Mouse (Mus musculus): Measurements from ENCODE around the gene Chga. TPM values are rescaled to one million over a fixed set of nuclear protein-coding genes. Genes with fewer than 3 reads are reported as not detected.
A peak's percentile ranks its signal among the peaks of the same experiment; 100 is the strongest.

Gene Chga
- polyA plus RNA-seq (2012; rRNA removed), result 0.25 and 1.0 TPM in 2 replicates

DNA sequence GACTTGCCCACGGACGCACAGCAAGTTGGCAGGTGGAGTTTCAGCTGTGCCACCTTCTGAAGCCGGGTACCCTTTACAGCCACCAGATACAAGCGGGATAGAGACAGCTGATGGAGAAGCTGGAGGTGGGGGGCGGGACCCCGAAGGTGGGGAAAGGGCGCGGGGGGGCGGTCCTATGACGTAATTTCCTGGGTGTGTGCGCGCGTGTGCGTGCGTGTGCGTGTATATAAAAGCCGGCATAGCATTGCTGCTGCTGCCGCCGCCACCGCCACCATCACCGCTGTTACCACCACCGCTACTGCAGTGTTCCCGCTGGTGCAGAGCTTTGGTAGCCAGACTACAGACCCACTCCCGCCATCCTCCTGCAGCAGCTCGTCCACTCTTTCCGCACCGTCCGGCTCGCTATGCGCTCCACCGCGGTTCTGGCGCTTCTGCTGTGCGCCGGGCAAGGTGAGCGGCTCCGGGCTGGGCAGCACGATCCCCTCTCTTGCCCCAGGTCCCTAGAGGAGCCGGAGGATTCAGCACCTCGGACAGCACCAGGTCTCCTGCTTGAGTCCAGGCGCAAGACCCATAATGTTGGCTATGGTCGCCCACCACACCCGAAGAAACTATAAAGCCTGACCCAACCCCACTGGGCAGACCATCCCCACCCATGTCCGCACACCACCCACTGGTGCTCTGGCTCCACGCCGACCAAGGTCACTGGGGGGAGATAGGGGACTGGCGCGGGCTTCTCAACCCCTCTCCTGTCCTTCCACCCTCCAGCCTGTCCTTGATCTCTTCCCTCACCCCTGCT lies at the start of gene Chga:
Chga (plus strand) TSS at position 249 of the 796 bp plus-strand sequence.
- 5% methylated on average over 48 of the region's 48 CpGs for WGBS
- DNase-seq, result peak; percentile 60
- no peak for TF ChIP-seq CTCF (IDR thresholded peaks at IDR 0.05; ENCODE audit: insufficient read depth, low read length)
- TF ChIP-seq POLR2A (IDR thresholded peaks at IDR 0.05; ENCODE audit: borderline replicate concordance, extremely low read depth, low read depth, low read length), result no peak
- Histone ChIP-seq H3K4me1 (ENCODE audit: control insufficient read depth, insufficient read depth, low read length) (no peaks in the 10 kb centered on the region), H3K4me3 (replicated peaks; ENCODE audit: extremely low read depth, low read depth, low read length) (no peak within 1 kb of the TSS)

DNA sequence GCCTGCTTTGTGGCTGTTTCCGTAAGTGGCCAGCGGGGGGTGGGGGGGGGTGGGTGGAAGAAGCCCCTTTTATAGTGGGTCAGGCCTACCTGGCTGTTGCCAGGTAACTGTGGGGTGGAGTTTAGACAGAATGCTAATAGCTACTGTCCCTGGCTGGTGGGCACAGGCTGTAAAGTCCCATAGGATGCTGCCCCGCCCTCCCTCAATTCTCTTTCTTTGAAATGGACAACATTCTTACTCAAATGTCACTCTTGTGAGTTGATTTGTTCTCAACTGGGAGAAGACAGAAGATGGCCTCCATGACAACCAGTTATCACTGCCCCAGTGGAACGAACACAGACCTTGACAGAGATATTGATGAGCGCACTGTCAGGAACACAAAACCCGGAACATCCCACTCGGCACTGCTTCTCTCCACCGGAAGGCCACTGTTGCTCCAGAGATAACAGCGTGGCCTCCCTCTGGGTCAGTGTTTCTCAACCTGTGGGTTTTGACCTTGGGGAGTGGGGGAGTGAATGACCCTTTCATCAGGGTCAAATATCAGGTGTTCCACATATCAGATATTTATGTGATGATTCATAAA lies 49.5 kb upstream of the Chga start:
- DNase-seq, result no peak
- no peaks in the 10 kb centered on the region for H3K4me1 ChIP-seq (ENCODE audit: control insufficient read depth, insufficient read depth, low read length)
- no peak overlapping the region for H3K4me3 ChIP-seq (replicated peaks; ENCODE audit: extremely low read depth, low read depth, low read length)
- WGBS, result 75% methylated on average over 9 of the region's 9 CpGs
- TF ChIP-seq POLR2A (IDR thresholded peaks at IDR 0.05; ENCODE audit: borderline replicate concordance, extremely low read depth, low read depth, low read length), result no peak
- no peak for TF ChIP-seq CTCF (IDR thresholded peaks at IDR 0.05; ENCODE audit: insufficient read depth, low read length)

DNA sequence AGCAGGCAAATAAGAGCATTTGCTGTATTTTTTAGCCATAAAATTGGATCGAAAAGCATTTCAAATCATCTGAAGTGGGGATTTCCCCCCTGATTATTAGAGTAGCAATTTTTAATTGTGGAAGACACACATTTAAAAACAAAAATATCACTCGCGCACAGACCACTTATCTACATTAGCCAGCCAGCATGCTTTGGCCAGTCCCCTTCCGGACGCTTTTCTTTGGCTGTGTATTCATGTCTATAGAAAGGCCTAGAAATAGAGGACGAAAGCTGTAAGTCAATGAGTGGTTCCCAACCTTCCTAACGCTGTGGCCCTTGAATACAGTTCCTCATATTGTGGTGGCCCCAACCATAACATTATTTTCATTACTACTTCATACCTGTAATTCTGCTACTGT lies 48.8 kb upstream of the Chga start:
- no peak for TF ChIP-seq POLR2A (IDR thresholded peaks at IDR 0.05; ENCODE audit: borderline replicate concordance, extremely low read depth, low read depth, low read length)
- TF ChIP-seq CTCF (IDR thresholded peaks at IDR 0.05; ENCODE audit: insufficient read depth, low read length), result no peak
- no peak for DNase-seq
- H3K4me3 ChIP-seq (replicated peaks; ENCODE audit: extremely low read depth, low read depth, low read length), result no peak overlapping the region
- WGBS, result 90% methylated on average over 7 of the region's 7 CpGs
- no peaks in the 10 kb centered on the region for H3K4me1 ChIP-seq (ENCODE audit: control insufficient read depth, insufficient read depth, low read length)

DNA sequence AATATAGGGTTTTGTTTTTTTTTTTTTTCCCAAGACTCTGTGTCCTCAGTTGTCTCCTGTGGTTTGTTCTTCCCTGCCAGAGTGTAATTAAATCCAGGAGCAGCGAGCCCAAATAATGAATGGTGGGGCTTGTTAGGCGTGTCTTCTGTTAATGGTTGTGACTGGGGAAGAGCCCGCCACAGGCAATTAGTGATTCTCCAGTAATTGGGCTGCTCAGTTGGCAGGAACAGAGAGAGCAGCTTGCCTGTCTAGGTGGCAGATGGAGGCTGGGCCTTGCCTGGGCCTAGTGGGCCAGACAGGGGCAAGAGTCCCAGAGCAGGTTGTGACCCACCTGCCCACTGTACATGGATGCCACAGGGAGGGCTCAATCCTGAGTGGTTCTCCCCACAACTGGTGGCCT lies 43.4 kb upstream of the Chga start:
- no peak for DNase-seq
- TF ChIP-seq CTCF (IDR thresholded peaks at IDR 0.05; ENCODE audit: insufficient read depth, low read length), result no peak
- no peak for TF ChIP-seq POLR2A (IDR thresholded peaks at IDR 0.05; ENCODE audit: borderline replicate concordance, extremely low read depth, low read depth, low read length)
- H3K4me1 ChIP-seq (ENCODE audit: control insufficient read depth, insufficient read depth, low read length), result no peaks in the 10 kb centered on the region
- 73% methylated on average over 3 of the region's 3 CpGs for WGBS
- H3K4me3 ChIP-seq (replicated peaks; ENCODE audit: extremely low read depth, low read depth, low read length), result no peak overlapping the region

DNA sequence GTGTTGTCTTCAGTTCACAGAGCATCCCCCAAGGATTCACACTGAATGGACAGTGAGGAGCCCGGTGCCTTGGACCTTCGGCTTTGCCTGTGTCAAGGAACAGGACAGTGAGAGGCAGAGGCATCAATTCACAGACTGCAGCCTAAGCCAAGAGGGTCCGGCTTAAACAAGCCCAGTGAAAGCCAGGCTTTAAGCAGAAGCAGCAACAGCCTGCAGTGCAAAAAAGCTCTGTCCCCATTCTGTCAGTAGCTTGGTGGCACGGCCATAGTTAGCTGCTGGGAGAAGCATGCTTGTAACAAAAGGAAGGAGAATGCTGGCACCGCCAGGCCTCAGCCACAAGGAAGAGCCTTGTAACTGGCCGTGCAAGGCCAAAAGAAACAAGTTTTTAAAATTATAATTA lies 40.6 kb upstream of the Chga start:
- no peak for DNase-seq
- no peak for TF ChIP-seq POLR2A (IDR thresholded peaks at IDR 0.05; ENCODE audit: borderline replicate concordance, extremely low read depth, low read depth, low read length)
- TF ChIP-seq CTCF (IDR thresholded peaks at IDR 0.05; ENCODE audit: insufficient read depth, low read length), result no peak
- Histone ChIP-seq H3K4me3 (replicated peaks; ENCODE audit: extremely low read depth, low read depth, low read length) (no peak overlapping the region), H3K4me1 (ENCODE audit: control insufficient read depth, insufficient read depth, low read length) (no peaks in the 10 kb centered on the region)
- WGBS, result 79% methylated on average over 6 of the region's 6 CpGs

DNA sequence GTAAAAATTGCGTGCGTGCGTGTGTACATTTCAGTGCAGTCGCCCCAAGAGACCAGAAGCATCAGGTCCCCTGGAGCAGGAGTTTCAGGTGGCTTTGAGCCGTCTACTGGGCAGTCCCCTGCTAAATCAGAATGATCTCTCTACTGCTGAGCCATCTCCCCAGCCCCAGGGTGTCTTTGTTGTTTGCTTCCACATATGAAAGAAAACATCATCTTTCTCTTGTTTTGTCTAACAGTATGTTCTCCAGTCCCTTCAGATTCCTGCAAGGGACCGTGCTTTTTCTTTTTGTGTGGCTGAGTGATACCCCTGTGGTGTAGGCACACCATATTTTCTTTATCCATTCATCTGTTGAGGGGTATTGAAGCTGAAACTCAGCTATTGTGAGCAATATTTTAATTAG lies 40.0 kb upstream of the Chga start:
- Histone ChIP-seq H3K4me1 (ENCODE audit: control insufficient read depth, insufficient read depth, low read length) (no peaks in the 10 kb centered on the region), H3K4me3 (replicated peaks; ENCODE audit: extremely low read depth, low read depth, low read length) (no peak overlapping the region)
- WGBS, result 90% methylated on average over 6 of the region's 6 CpGs
- no peak for TF ChIP-seq CTCF (IDR thresholded peaks at IDR 0.05; ENCODE audit: insufficient read depth, low read length)
- no peak for TF ChIP-seq POLR2A (IDR thresholded peaks at IDR 0.05; ENCODE audit: borderline replicate concordance, extremely low read depth, low read depth, low read length)
- DNase-seq, result no peak

DNA sequence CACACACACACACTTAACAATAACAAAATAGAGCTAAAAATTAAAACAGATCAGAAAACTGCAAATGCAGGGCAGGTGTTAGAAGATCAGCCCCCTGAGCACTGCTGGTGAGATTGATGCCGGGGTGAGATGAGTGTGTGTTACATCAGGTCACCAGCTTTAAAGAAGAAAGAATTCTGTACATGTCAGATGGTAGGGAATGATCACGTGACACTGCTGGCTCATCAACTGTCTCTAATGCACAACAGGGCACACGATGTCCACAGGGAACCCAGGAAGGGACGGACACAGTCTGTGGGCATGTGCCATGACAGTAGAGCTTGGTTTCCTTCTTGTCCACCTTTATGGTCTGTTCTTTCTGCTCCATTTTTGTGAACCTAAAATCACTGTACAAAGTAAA lies 38.6 kb upstream of the Chga start:
- Histone ChIP-seq H3K4me1 (ENCODE audit: control insufficient read depth, insufficient read depth, low read length) (peaks cover under 1% of the 10 kb centered on the region), H3K4me3 (replicated peaks; ENCODE audit: extremely low read depth, low read depth, low read length) (no peak overlapping the region)
- 77% methylated on average over 4 of the region's 4 CpGs for WGBS
- no peak for DNase-seq
- TF ChIP-seq CTCF (IDR thresholded peaks at IDR 0.05; ENCODE audit: insufficient read depth, low read length) (no peak), POLR2A (IDR thresholded peaks at IDR 0.05; ENCODE audit: borderline replicate concordance, extremely low read depth, low read depth, low read length) (no peak)

DNA sequence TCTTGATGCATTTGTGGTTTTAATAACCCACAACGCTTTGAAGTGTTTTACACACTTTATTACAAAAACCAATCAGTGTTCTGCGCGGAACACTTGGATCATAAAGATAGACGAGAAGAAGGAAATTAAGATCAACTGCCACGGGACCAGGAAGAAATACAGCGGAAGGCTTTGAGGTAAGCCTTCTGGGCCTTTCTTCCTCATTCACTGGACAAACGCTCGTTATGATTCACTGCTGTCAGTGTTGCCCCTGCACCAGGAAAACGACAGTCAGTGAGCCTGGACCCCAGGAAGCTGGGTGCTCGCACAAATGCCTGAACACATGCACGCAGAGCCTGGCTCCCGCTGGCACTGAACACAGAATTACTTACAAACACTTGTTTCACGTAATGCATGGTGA lies 37.1 kb upstream of the Chga start:
- WGBS, result 73% methylated on average over 13 of the region's 13 CpGs
- DNase-seq, result no peak
- Histone ChIP-seq H3K4me1 (ENCODE audit: control insufficient read depth, insufficient read depth, low read length) (peaks cover 8% of the 10 kb centered on the region), H3K4me3 (replicated peaks; ENCODE audit: extremely low read depth, low read depth, low read length) (no peak overlapping the region)
- TF ChIP-seq POLR2A (IDR thresholded peaks at IDR 0.05; ENCODE audit: borderline replicate concordance, extremely low read depth, low read depth, low read length) (no peak), CTCF (IDR thresholded peaks at IDR 0.05; ENCODE audit: insufficient read depth, low read length) (no peak)

DNA sequence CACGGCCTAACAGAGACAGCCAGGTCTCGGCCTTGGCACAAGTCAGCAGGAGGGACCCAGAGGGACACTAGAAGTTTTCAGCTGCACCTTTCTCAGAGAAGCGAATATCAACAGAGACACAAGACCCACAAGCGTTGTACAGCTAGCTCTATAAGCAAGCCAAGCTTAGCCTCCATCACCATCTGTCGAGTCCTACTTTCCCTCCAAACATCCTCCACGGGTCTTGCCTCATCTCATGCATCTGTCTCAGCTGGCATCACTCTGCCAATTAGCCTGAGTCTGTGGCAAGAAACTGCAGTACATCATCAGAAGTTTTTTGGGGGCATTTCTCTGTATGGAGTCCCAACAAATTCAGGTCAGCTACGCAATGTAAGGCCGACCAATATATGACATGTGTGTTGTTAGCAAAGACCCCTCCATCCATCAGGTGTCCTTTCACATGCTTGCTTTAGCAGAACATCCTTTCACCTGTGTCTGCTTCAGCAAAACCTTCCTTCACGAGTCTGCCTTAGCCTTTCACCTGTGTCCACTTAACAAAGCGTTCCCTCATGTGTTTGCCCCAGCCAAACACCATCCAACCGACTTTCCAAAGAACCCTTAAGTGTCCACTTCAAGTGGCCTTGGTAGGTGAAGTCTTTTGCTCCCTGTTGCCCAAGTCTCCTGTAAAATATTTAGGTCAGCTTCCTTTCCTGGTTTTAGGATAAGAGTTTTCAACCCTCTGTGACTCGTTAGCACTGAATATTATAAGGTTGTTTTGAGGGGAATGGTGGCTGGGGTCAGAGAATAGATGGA lies 34.6 kb upstream of the Chga start:
- WGBS, result 84% methylated on average over 12 of the region's 12 CpGs
- peaks cover 8% of the 10 kb centered on the region for H3K4me1 ChIP-seq (ENCODE audit: control insufficient read depth, insufficient read depth, low read length)
- H3K4me3 ChIP-seq (replicated peaks; ENCODE audit: extremely low read depth, low read depth, low read length), result no peak overlapping the region
- TF ChIP-seq CTCF (IDR thresholded peaks at IDR 0.05; ENCODE audit: insufficient read depth, low read length) (no peak), POLR2A (IDR thresholded peaks at IDR 0.05; ENCODE audit: borderline replicate concordance, extremely low read depth, low read depth, low read length) (no peak)
- DNase-seq, result no peak

All from lung, adult 2 months (tissue).